Mouse (Mus musculus): ENCODE measurements around the gene Spag6.

Gene Spag6
- long read RNA-seq, experiment 1, result 0 reads
- long read RNA-seq, experiment 2, result 0 reads

DNA sequence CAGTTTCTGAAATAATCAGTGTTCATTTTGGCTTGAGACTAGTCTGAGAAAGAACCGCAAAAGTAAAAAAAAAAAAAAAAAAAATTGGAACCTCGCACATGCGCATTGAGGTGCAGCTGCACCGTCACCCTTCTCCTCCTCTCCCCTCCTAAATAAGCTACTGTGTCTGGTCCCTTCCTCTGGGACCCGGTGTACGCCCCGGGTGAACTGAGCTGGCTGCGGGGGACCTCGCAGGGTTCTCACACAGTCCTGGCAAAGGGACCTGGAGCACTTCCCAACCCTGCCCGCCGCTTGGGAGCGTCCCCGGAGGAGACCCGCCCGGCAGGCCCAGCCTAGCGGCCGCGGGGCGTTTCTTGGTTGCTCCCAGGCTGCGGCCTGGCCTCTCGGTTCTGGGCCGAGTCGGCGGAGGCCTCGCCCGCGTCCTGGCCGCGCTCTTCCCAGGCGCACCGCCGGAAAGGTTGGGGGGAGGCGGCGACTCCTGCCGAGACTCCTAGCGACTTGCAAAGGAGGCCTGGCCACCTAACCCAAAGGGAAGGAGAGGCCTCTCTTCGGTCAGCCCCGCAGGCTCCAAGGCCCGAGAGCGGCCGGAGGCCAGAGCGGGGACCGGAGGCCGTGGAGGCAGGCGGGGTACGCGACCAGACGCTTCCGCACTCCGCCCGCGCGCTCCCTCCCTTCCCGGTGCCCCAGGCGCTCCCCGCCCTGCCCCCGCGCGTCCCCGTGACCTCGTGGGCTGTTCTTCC lies at the start of gene Spag6:
TSS of gene Spag6 (plus strand) at position 162 of the 740 bp plus-strand sequence.
- intact Hi-C loops (cut with DNase I), result loop anchor here (5.0 kb wide), 3 partner anchors 107 to 657 kb away; partner anchors contain the start of genes A930004D18Rik and Mllt10

- intact Hi-C loops (cut with DNase I), result no loop called here
These were observed 45.3 kb upstream of the Spag6 start for GRCm38 (mm10) chr2:18648563-18648962.

DNA sequence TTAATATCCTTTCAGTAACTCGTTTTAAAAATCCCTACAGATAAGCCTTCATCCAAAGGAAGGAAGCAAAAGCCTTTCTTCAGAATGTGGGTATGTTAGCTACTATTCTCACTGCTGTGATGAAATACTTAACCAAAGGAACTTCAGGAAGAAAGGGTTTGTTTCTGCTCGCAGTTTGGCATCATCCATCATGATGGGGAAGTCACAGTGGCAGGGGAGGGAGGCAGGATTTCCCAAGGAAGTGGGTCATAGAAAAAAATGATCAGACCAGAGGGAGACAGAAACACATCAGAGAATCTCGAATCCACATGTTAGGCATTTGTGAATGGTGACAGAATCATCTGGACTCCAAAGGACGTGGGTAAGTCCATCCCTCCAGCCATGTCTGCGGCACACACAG lies 39.0 kb upstream of the Spag6 start:
- intact Hi-C loops (cut with DNase I), result no loop called here

GRCm38 (mm10) chr2:18664003-18664402 lies 29.8 kb upstream of the Spag6 start:
- intact Hi-C loops (cut with DNase I), result no loop called here

DNA sequence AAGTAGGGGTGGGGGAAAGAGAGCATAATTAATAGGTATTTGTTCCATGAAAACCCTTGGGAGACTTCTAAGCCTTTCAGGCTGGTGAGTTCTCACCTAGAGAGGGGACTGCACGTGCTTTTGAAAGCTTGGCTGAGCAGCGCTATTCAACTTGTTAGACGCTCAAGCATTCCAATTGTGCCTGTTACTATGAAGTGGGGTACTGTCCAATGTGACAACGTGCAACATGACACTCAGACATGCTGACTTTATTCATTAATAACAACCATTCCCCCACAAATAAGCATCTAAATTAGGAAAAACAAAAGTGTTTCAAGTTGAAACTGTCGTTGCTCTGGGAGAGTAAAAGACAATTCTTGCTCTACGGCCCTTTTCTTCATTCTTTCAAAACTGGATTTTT lies 22.8 kb upstream of the Spag6 start:
- intact Hi-C loops (cut with DNase I), result loop anchor here (5.0 to 10.0 kb wide), 2 partner anchors 84 to 324 kb away; partner anchors contain the start of genes 4930426L09Rik and Pip4k2a

- intact Hi-C loops (cut with DNase I), result loop anchor here (5.0 to 10.0 kb wide), 2 partner anchors 85 to 323 kb away; partner anchors contain the start of genes 4930426L09Rik and Pip4k2a
These were observed 21.6 kb upstream of the Spag6 start, which contains the start of gene Commd3 for GRCm38 (mm10) chr2:18672133-18672765. TSS of gene Commd3 (plus strand) at chr2:18672384.

DNA sequence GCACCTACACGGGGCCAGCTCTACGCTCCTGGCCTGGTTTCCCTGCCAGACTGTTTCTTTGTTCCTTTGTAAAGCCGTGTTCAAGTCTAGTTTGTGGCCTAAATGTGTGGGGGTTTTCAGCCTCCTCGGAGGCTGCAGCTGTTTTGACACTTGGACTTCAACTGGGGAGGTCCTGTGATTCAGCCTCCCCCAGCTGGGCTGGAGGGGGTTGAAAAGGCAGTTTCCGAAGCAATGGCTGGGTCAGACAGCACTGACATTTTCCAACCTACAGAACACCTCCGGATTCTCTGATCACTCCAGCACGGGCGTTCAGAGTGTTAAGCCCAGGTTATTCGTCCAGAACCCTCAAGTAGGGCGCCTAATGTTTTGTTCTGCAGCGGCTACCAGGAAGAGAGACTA lies 21.1 kb upstream of the Spag6 start:
- intact Hi-C loops (cut with DNase I), result loop anchor here (5.0 to 10.0 kb wide), 2 partner anchors 85 to 322 kb away; partner anchors contain the start of genes 4930426L09Rik and Pip4k2a

DNA sequence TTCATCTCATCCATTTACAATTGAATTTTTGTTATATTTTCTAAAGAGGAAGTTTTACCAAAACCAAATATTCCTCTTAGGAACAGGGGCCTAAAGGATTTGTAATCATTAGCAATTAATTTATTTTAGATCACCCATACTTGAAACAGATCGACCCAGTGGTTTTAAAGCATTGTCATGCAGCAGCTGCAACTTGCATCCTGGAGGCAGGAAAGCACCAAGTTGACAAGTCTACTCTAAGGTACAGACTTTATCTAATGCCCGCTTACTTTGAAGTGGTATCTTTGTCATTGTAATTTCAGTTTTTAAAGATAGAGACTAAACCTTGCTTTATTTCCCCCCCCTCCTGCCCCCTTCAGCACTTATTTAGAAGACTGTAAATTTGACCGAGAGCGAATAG lies 20.1 kb upstream of the Spag6 start:
- intact Hi-C loops (cut with DNase I), result loop anchor here (5.0 to 10.0 kb wide), 2 partner anchors 86 to 321 kb away; partner anchors contain the start of genes 4930426L09Rik and Pip4k2a

- intact Hi-C loops (cut with DNase I), result loop anchor here (5.0 to 10.0 kb wide), 2 partner anchors 87 to 320 kb away; partner anchors contain the start of genes 4930426L09Rik and Pip4k2a
These were observed 19.5 kb upstream of the Spag6 start for GRCm38 (mm10) chr2:18674193-18674902.

DNA sequence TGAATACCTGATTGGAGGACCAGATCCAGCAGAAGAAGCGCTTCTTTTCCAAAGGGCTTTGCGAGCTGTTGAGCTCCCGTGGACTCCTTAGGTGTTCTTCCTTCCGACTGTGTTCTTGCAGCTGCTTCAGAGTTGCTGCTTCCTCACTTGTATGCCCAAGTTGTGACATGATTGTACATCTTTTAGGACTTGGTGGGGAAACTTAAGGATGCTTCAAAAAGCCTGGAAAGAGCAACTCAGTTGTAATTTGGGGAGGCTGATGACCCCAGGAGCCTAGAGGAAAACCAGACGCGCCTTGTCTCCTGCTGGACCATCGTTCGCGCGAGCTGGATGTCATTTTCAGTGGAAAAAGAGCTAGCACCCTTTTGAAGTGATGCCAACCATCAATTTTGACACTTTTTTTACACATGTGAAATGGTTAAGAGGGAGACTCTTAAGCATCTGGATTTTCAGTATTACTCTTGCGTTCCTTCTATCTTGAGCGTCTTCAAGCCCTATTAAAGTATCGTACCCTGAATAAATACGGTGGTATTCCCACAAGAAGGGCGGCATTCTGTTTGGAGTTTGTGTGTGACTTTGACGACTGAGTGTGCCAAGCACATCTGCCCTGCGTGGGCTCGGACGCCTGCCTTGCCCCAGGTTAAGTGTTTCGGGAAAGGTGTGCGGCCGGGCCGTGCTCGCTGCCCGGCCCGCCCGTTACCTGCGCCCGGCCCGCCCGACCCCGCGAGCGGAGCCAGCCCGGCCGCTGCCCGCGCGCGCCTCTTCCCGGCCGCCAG lies 18.0 kb upstream of the Spag6 start:
- intact Hi-C loops (cut with DNase I), result loop anchor here (5.0 to 10.0 kb wide), 3 partner anchors 91 to 619 kb away; partner anchors contain the start of genes 4930426L09Rik, Mllt10 and Pip4k2a

DNA sequence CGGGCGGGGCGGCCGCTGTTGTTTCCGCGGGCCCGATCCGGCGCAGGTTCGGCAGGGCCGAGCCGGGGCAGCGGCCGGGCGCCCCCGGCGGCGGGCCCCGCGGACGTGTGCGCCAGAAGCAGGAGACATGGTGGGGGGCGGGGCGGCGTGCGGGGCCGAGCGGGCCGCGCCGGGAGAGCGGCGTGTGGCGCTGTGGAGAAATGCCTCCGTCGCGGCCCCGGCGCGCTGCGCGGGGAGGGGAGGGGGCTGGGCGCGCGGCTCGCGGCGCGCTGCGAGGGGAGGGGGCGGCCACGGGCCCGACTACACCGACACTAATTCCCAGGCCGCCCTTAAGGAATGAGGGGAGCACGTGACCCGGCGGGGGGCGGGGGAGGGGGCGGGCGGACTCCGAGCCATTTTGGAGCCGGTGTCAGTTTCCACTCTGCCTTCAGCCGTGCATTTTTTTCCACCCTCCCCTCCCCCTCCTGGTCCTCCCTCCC lies 17.3 kb upstream of the Spag6 start:
- intact Hi-C loops (cut with DNase I), result loop anchor here (5.0 to 10.0 kb wide), 3 partner anchors 91 to 619 kb away; partner anchors contain the start of genes 4930426L09Rik, Mllt10 and Pip4k2a

- intact Hi-C loops (cut with DNase I), result loop anchor here (5.0 to 10.0 kb wide), 3 partner anchors 90 to 620 kb away; partner anchors contain the start of genes 4930426L09Rik, Mllt10 and Pip4k2a
These were observed 16.8 kb upstream of the Spag6 start, which contains the start of gene Bmi1 for GRCm38 (mm10) chr2:18676936-18677491. TSS of gene Bmi1 (plus strand) at chr2:18677018.

DNA sequence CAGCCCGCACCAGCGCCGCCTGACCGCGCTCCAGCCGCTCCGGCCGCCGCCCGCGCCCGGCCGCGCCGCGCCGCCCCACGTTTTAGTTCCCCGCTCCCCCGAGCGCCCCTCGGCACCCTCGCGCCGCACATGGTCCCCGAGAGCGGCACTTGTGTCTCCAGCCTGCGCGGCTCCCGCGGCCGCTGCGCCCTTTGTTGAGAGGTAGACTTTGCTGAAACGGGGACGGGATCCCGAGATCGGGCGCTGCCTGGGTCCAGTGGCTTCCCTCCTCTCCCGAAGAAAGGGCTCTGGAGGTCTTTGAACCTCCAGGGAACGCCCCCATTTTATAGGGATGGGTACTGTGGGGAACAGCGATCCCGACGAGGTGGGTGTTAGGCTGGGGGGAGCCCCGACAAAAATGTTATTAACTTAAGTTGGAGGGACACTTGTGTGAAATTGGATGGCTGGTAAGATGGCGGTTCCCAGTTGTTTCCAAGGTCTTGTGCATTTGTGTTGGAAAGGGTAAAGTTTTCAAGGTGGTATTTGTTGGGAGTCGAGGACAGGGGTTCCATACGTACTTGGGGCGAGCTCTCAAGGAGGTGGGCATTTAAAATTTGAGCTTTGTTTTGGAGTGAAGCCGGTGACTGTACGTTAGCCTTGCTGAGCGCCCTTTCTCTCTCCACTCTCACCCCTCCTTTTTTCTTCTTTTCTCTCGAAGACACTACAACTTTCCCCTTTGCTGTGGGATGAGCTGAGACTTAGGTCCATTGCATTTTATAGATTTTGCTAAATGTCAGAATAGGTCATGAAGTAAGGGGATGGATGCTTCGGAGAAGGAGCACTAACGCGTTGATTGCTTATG lies 16.0 kb upstream of the Spag6 start:
- intact Hi-C loops (cut with DNase I), result loop anchor here (5.0 to 10.0 kb wide), 3 partner anchors 89 to 621 kb away; partner anchors contain the start of genes 4930426L09Rik, Mllt10 and Pip4k2a

DNA sequence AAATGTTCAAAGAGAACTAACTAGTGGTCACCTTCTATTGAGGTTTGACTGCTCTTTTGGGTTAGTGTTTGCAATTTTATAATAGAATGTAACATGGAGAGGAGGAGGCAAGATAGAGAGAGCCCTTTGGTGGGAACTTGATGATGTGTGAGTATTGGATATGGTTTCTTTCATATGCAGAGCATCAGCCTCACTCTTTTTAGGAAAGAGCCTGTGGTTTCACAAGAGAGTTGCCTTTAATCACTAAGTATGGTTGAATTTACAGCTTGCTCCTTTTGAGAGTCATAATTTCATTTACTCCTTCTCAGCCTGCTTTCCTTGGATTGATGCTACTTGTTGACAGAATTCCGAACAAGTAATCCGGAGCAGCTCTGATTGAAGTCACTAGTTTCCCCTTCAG lies 14.1 kb upstream of the Spag6 start:
- intact Hi-C loops (cut with DNase I), result loop anchor here (5.0 to 10.0 kb wide), 3 partner anchors 88 to 622 kb away; partner anchors contain the start of genes 4930426L09Rik, Mllt10 and Pip4k2a

GRCm38 (mm10) chr2:18680501-18680900 lies 13.3 kb upstream of the Spag6 start:
- intact Hi-C loops (cut with DNase I), result no loop called here

- intact Hi-C loops (cut with DNase I), result no loop called here
These were observed 12.9 kb upstream of the Spag6 start for GRCm38 (mm10) chr2:18680961-18681360.

GRCm38 (mm10) chr2:18684062-18684461 lies 9.8 kb upstream of the Spag6 start:
- intact Hi-C loops (cut with DNase I), result no loop called here

DNA sequence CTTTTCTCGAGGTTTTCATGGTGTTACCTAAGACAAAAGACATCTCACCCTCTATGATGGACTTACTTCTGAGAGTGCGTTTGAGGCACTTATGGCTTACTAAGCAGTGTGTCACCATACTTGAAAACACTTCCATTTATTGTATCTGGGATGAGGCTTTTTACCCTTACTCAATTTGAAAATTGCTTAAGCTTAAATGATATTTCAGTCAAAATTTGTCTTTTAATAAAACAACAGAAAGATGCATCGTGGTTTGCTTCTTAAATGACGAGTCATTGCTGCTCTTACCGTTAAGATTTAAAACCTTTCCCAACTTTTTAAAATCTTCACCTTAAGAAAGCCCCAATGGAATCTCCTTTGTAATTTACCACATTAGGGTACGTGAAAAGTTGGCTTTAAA lies 7.4 kb upstream of the Spag6 start:
- intact Hi-C loops (cut with DNase I), result no loop called here

All from adrenal gland (tissue).